Mouse (Mus musculus): ENCODE results near the gene Mmab.

- TF ChIP-seq CTCF (IDR thresholded peaks at IDR 0.05; ENCODE audit: low read depth) (no peak), EP300 (IDR thresholded peaks at IDR 0.05; ENCODE audit: low read depth) (no peak)
Measured at GRCm38 (mm10) chr5:114468007-114468406, 24.1 kb upstream of the Mmab start.
